ENCODE assay signal across 24 mouse cellular contexts in genomic region chr3:36643354-36643753, GRCm38 (mm10). TPM values are rescaled to one million over a fixed set of nuclear protein-coding genes. Genes with fewer than 3 reads are reported as not detected.
"Had no signal": no experiment of that assay in that cellular context is flagged by ENCODE, and none has a peak within 500 bp of the region (broad histone marks: within the 10 kb centered on the region; RNA-seq: fewer than 3 reads in every experiment).

No protein-coding gene starts in this region.

- ATAC-seq: hindbrain, postnatal 0 days; liver, embryonic 12.5 days had no signal

- H3K4me3 ChIP-seq: heart, adult 2 months; heart, embryonic 13.5 days; heart, embryonic 15.5 days; hindbrain, embryonic 13.5 days; hindbrain, embryonic 15.5 days; kidney, embryonic 15.5 days; limb, embryonic 13.5 days; limb, embryonic 15.5 days; liver, embryonic 12.5 days had no signal

- H3K27ac ChIP-seq: heart, adult 2 months; heart, embryonic 13.5 days; heart, embryonic 15.5 days; hindbrain, embryonic 13.5 days; hindbrain, embryonic 15.5 days; hindbrain, postnatal 0 days; kidney, embryonic 15.5 days; kidney, postnatal 0 days; limb, embryonic 13.5 days; limb, embryonic 15.5 days; liver, embryonic 12.5 days; liver, embryonic 14.5 days had no signal

- DNase-seq: gastrocnemius, postnatal 14 days; gastrocnemius, postnatal 36 days; heart, adult 11 months; heart, adult 2 months; heart, postnatal 14 days; heart, postnatal 36 days; kidney, adult 11 months; kidney, adult 2 months; kidney, adult 9 months; kidney, postnatal 14 days; kidney, postnatal 36 days; left cerebral cortex, postnatal 4 days had no signal

- H3K27me3 ChIP-seq: heart, embryonic 13.5 days; heart, embryonic 15.5 days; hindbrain, embryonic 13.5 days; hindbrain, embryonic 15.5 days; kidney, embryonic 15.5 days; limb, embryonic 13.5 days; limb, embryonic 15.5 days; liver, embryonic 12.5 days had no signal

RNA-seq across cellular contexts. Expression of gene Trpc3, which starts 46.6 kb away (rescaled TPM):
- total RNA-seq: hematopoietic stem cell, adult 5-6 weeks had no signal
